Mouse (Mus musculus) left cerebral cortex, adult 2 months (tissue): ENCODE measurements around the gene Tbxas1. TPM values are rescaled to one million over a fixed set of nuclear protein-coding genes. Genes with fewer than 3 reads are reported as not detected.

Experiments used
- DNase-seq, 2 experiments: peaks; one replicate each; pipeline ENCODE4 v3.0.0; 2021 to 2022; ENCODE audit warnings: low spot score in 2 of 2, mixed read lengths in 1 of 2; ENCODE audit errors: extremely low spot score in 1 of 2
- H3K27ac ChIP-seq: fragments of 200-600 bp; 2 replicates; pipeline ENCODE4 v1.8.1; 2022
- H3K4me3 ChIP-seq: fragments of 200-600 bp; 2 replicates; pipeline ENCODE4 v1.8.1; 2022
- CTCF ChIP-seq: fragments of 200-600 bp; IDR thresholded peaks from 2 replicates; pipeline ENCODE4 v1.8.1; 2022; ENCODE audit warnings: antibody characterized with exemption, mild to moderate bottlenecking, moderate library complexity
- intact Hi-C: fragments of 180-260 bp; cut with DNase I; formaldehyde crosslinking; loops from one replicate; pipeline ENCODE4 v1.15.1; 2025
- long read RNA-seq, 2 experiments: library from polyadenylated mRNA; stranded (forward); transcript quantifications; one replicate each; pipeline ENCODE4 v2.0.0; 2021; ENCODE audit warnings: borderline mapping rate in 2 of 2
- total RNA-seq, 2 experiments: library from RNA; stranded (reverse); gene quantifications; 2 replicates each; pipeline ENCODE4 v1.2.3; 2021

Gene Tbxas1
- total RNA-seq: 1 to 10 TPM; 2.2 to 2.6 TPM
- long read RNA-seq, experiment 1, partial matches to known transcripts: 0 of 3 reads
- long read RNA-seq, experiment 1, other reads (novel, unspliced or antisense): 2 of 3 reads
- long read RNA-seq, experiment 2, transcript Tbxas1-201 (13 exons, 1,990 nt): major isoform, 5 of 7 reads
- long read RNA-seq, experiment 2, partial matches to known transcripts: 0 of 7 reads
- long read RNA-seq, experiment 2, other reads (novel, unspliced or antisense): 2 of 7 reads

GRCm38 (mm10) chr6:38875258-38876070 is at the start of gene Tbxas1:
Gene Tbxas1, plus strand, starts transcription at chr6:38875404.
- DNase-seq: peak; percentile 47 to 49
- intact Hi-C loops: loop anchor here (1.0 to 10.0 kb wide), 3 partner anchors 36 to 191 kb away; no protein-coding TSS in a partner anchor
- no peak for TF ChIP-seq CTCF
- Histone ChIP-seq H3K27ac (peak within 1 kb of the TSS; percentile 93), H3K4me3 (peak within 1 kb of the TSS; percentile 96)

DNA sequence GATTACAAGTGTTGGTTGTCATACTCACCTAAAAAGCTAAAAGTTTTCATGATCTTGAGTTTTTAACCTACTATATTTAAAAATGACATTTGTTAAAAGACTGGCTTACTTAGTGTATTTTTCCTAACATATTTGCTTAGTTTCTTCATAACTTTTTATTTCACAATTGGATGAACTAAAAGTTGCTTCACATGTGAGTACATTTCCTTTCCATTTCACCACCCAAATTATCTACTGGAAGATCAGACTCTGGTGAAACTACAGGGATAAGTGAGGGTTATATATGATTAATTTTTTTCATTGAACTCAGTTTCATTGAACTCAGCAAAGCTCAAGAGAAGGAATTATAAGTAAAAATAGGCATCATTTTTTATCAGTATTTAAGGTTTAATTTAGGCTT is 49.3 kb upstream of the Tbxas1 start:
- intact Hi-C loops: no loop called here
- DNase-seq: no peak
- Histone ChIP-seq H3K27ac (no peak overlapping the region), H3K4me3 (no peak overlapping the region)
- TF ChIP-seq CTCF: no peak

DNA sequence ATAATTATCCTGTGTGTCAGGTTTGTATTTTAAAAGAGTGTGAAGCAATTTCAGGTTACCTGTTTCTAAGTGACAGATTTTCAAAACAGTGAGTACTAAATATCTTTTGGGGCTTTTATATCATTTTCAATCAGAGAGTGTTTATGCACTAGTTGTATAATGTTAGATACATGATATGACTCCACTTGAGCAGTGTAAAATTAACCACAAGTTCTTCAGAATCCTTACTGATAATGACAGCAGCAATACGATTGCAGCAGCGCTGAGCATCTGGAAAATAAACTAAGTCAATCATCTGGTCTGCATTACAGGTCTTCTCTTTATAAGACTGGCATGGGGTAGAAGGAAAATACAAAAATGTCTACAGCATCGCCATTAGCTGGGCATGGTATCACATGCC is 48.3 kb upstream of the Tbxas1 start:
- H3K4me3 ChIP-seq: no peak overlapping the region
- DNase-seq: no peak
- no peak overlapping the region for H3K27ac ChIP-seq
- no peak for TF ChIP-seq CTCF
- intact Hi-C loops: no loop called here

DNA sequence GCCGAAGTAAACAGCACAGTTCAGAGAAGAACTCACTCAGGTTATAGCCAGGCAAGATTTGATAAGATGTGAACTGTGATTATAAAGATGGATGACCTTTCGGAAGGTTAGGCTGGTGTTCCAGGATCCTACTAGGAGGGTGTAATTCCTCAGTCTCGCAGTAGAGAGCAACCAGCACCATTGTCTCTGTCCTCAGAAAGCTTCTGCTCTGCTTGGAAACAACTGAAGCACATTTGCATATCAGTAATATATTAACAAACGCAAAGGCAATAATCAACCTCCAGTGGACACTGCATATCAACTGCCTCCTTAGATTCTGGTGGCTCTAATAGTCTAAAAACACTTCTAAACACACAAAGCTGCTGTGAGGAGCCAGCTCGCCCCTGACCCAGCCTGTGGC is 47.8 kb upstream of the Tbxas1 start:
- no peak for DNase-seq
- TF ChIP-seq CTCF: no peak; the same call in 1 of the 2 replicates
- Histone ChIP-seq H3K4me3 (no peak overlapping the region), H3K27ac (no peak overlapping the region)
- intact Hi-C loops: no loop called here

DNA sequence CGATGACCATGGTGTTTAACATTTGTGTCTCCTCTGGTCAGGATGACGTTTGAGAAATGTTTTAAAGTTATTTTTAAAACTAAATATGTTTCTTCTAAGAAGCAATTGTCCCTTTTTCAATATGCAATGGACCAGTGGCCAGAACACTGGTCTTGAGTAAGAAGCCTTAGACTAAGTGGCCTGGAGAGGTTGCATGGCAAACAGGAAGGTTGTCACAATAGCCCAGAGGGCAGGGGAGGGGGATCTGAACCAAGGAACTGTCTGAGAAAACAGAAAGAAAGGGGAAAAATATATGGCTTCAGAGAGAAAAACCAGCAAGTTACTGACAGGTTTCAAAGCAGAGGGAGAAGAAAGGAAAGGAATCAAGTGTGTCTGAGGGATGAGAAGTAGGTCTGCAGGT is 47.0 kb upstream of the Tbxas1 start:
- no peak for TF ChIP-seq CTCF
- intact Hi-C loops: no loop called here
- Histone ChIP-seq H3K4me3 (no peak overlapping the region), H3K27ac (no peak overlapping the region)
- no peak for DNase-seq

DNA sequence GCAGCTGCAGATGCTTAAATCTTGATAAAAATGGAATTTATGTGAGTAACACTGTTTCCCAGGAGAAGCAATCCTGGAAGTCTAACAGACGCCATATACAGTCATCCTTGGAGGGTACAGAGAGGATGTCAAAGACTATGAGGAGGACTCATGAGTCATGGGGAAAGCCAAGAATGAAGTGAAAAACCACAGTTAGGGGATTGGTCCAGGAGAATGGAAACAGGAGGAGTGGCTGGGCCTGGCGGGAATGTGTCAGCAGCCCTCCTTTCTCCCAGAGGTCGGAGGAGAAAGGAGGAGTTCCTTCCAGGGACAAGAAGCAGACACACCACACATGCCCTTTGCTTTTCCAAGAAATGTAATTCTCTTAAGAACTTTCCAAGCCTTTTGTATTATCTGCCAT is 45.8 kb upstream of the Tbxas1 start:
- no peak for TF ChIP-seq CTCF
- Histone ChIP-seq H3K4me3 (no peak overlapping the region), H3K27ac (no peak overlapping the region)
- DNase-seq: no peak
- intact Hi-C loops: no loop called here

GRCm38 (mm10) chr6:38833721-38834120 is 41.5 kb upstream of the Tbxas1 start:
- no peak for DNase-seq
- H3K27ac ChIP-seq: no peak overlapping the region
- H3K4me3 ChIP-seq: no peak overlapping the region
- no peak for TF ChIP-seq CTCF
- intact Hi-C loops: no loop called here

- H3K27ac ChIP-seq: no peak overlapping the region
- no peak for TF ChIP-seq CTCF
- DNase-seq: no peak
- no peak overlapping the region for H3K4me3 ChIP-seq
- intact Hi-C loops: no loop called here
Measured at GRCm38 (mm10) chr6:38834727-38835126, 40.5 kb upstream of the Tbxas1 start.

- no peak for TF ChIP-seq CTCF
- no peak overlapping the region for H3K4me3 ChIP-seq
- DNase-seq: no peak
- H3K27ac ChIP-seq: no peak overlapping the region
- intact Hi-C loops: no loop called here
Measured at GRCm38 (mm10) chr6:38835217-38835616, 40.0 kb upstream of the Tbxas1 start.

- H3K27ac ChIP-seq: peak overlapping the region; percentile 47; the same call in 1 of the 2 replicates
- H3K4me3 ChIP-seq: no peak overlapping the region
- intact Hi-C loops: no loop called here
- TF ChIP-seq CTCF: no peak
- no peak for DNase-seq
Measured at GRCm38 (mm10) chr6:38838061-38838460, 37.1 kb upstream of the Tbxas1 start.

- Histone ChIP-seq H3K4me3 (no peak overlapping the region), H3K27ac (peak overlapping the region; percentile 51; the same call in 1 of the 2 replicates)
- TF ChIP-seq CTCF: no peak
- intact Hi-C loops: no loop called here
- no peak for DNase-seq
Measured at GRCm38 (mm10) chr6:38839891-38840290, 35.3 kb upstream of the Tbxas1 start.

GRCm38 (mm10) chr6:38840380-38840779 is 34.8 kb upstream of the Tbxas1 start:
- no peak for TF ChIP-seq CTCF
- DNase-seq: no peak
- Histone ChIP-seq H3K4me3 (no peak overlapping the region), H3K27ac (peak overlapping the region; percentile 51; the same call in 1 of the 2 replicates)
- intact Hi-C loops: no loop called here
